Mouse (Mus musculus) ES-CJ7 (cell line): ENCODE measurements around the gene Usp51.
A peak's percentile ranks its signal among the peaks of the same experiment; 100 is the strongest.
"Not testable (repeated sequence)": the region's sequence is repeated elsewhere in the genome, so short reads cannot be mapped to it uniquely, and the experiment has no call there.

Experiments used
- DNase-seq: peaks from one replicate; pipeline ENCODE4 v3.0.0; 2011; ENCODE audit warnings: low read depth, low spot score

Usp51 gene

GRCm38 (mm10) chrX:153006387-153006841, at the start of gene Usp51:
Gene Usp51 (plus strand): TSS chrX:153006469.
- peak; percentile 25 for DNase-seq

GRCm38 (mm10) chrX:152969606-152970005, 36.7 kb upstream of the Usp51 start:
- no peak for DNase-seq

- not testable (repeated sequence) for DNase-seq
These were observed 32.6 kb upstream of the Usp51 start for GRCm38 (mm10) chrX:152973476-152974203.

- DNase-seq = peak; percentile 62
These were observed 32.0 kb upstream of the Usp51 start for GRCm38 (mm10) chrX:152974204-152974661.

- DNase-seq = no peak
These were observed 29.7 kb upstream of the Usp51 start for GRCm38 (mm10) chrX:152976538-152976937.

- no peak for DNase-seq
These were observed 21.3 kb upstream of the Usp51 start for GRCm38 (mm10) chrX:152985009-152985408.

- DNase-seq = not testable (repeated sequence)
These were observed 16.4 kb upstream of the Usp51 start for GRCm38 (mm10) chrX:152989852-152990251.

GRCm38 (mm10) chrX:152996105-152996504, 10.2 kb upstream of the Usp51 start:
- DNase-seq = not testable (repeated sequence)

GRCm38 (mm10) chrX:153007021-153007684, 884 bp downstream of the Usp51 start:
- peak; percentile 59 for DNase-seq

- no peak for DNase-seq
These were observed 1.4 kb downstream of the Usp51 start for GRCm38 (mm10) chrX:153007685-153008047.

GRCm38 (mm10) chrX:153025255-153025654, 19.0 kb downstream of the Usp51 start:
- not testable (repeated sequence) for DNase-seq

- DNase-seq = not testable (repeated sequence)
These were observed 19.4 kb downstream of the Usp51 start for GRCm38 (mm10) chrX:153025709-153026108.

- not testable (repeated sequence) for DNase-seq
These were observed 25.3 kb downstream of the Usp51 start for GRCm38 (mm10) chrX:153031547-153031946.

- DNase-seq = peak; percentile 93
These were observed 31.1 kb downstream of the Usp51 start, which contains the start of gene Mageh1 for GRCm38 (mm10) chrX:153037087-153037971. Gene Mageh1 (minus strand): TSS chrX:153037575.

- not testable (repeated sequence) for DNase-seq
These were observed 31.9 kb downstream of the Usp51 start for GRCm38 (mm10) chrX:153037972-153038744.
